Comparison of ENCODE assay signal across 15 mouse cellular contexts in the genomic region with DNA sequence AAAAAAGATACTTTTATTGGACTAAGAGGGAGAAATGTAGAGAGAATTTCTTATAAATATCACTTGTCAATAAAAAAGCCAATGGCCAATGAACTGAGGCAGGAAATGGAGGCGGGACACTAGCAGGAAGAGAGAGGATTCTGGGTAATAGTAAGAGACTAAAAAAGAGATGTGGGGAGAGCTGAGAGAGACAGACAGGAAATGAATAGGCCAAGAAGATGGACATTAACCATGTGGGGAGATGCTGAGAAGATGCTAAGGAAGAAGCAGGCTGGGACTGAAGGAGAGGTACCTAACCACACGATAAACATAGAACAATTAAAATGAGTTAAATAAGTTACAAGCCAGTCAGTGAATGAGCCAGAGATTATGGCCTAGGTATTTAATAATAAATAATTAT.
A peak's percentile ranks its signal among the peaks of the same experiment; 100 is the strongest.
DNase-seq lines count a peak whose midpoint lies in the region; TF ChIP-seq lines count a peak whose summit lies in the region.
"Had no signal": no experiment of that assay in that cellular context is flagged by ENCODE, and none has a peak within 500 bp of the region (broad histone marks: within the 10 kb centered on the region; RNA-seq: fewer than 3 reads in every experiment).

No protein-coding gene starts in this region.

- peaks cover 16 to 30% of the 10 kb centered on the region in 2 experiments for H3K4me1 ChIP-seq in CH12.LX (ENCODE audit: control insufficient read depth in 1 of 2, insufficient read depth in 2 of 2)

- in situ Hi-C loops in CH12.LX (cut with MboI; ENCODE audit: low pct_ligation_motif_present, low pct_unique_long_range_greater_than_20kb, low sequenced_read_pairs), result no loop called here

- TF ChIP-seq EP300 in CH12.LX (IDR thresholded peaks at IDR 0.05; ENCODE audit: low read length), result no peak

- no peaks in the 10 kb centered on the region for H3K9me3 ChIP-seq in CH12.LX (replicated peaks; ENCODE audit: low read length)
- H3K9me3 ChIP-seq: G1E had no signal

- peaks cover 0 to 33% of the 10 kb centered on the region in 2 experiments for H3K36me3 ChIP-seq in CH12.LX (replicated peaks in 1 of 2; ENCODE audit: control insufficient read depth in 1 of 2, insufficient read depth in 1 of 2, low read length in 1 of 2)
- H3K36me3 ChIP-seq: G1E had no signal

- dilution Hi-C loops in CH12.LX (cut with MboI; ENCODE audit: extremely low pct_ligation_motif_present, extremely low pct_unique_long_range_greater_than_20kb, low sequenced_read_pairs), result no loop called here

- H3K4me3 ChIP-seq in CH12.LX (replicated peaks in 1 of 3; ENCODE audit: low read depth in 2 of 3, low read length in 2 of 3, poor library complexity in 1 of 3), result peak overlapping the region; percentile 41 to 60 (median 47)

- TF ChIP-seq RAD21 in CH12.LX (IDR thresholded peaks at IDR 0.05; ENCODE audit: low read depth, low read length), result no peak

- no peak for TF ChIP-seq CTCF in CH12.LX (conservative IDR thresholded peaks at IDR 0.05 in 1 of 2, IDR thresholded peaks at IDR 0.05 in 1 of 2; ENCODE audit: low read depth in 2 of 2, low read length in 2 of 2)

- peak; percentile 77 for DNase-seq in CH12.LX (ENCODE audit: extremely low read depth)
- DNase-seq in neural tube, embryonic 10.5 days (ENCODE audit: extremely low spot score, low spot score), result no peak
- DNase-seq: adrenal gland, adult 2 months; adrenal gland, adult 8-10 months; adrenal gland, postnatal 10 days; adrenal gland, postnatal 14 days; adrenal gland, postnatal 25 days; adrenal gland, postnatal 36 days; B cell, adult 2 months; cerebellum, adult 11 months; cerebellum, adult 11-12 months; cerebellum, adult 18-20 months; cerebellum, adult 2 months; cerebellum, adult 8-10 months had no signal

- peak overlapping the region; percentile 44; the same call in 1 of the 2 replicates for H3K4me2 ChIP-seq in CH12.LX (ENCODE audit: insufficient read depth, low read depth, poor library complexity, severe bottlenecking)

- TF ChIP-seq POLR2A in CH12.LX (IDR thresholded peaks at IDR 0.05; ENCODE audit: low read depth, low read length), result peak; percentile 74

- H3K27ac ChIP-seq in CH12.LX (ENCODE audit: insufficient read depth, low read depth), result no peak overlapping the region

- H3K79me2 ChIP-seq in CH12.LX (replicated peaks; ENCODE audit: control insufficient read depth, extremely low read depth, insufficient read depth, poor library complexity, severe bottlenecking), result no peaks in the 10 kb centered on the region; the same call in 1 of the 2 replicates

- H3K9ac ChIP-seq in CH12.LX (ENCODE audit: insufficient read depth, low read depth), result peak overlapping the region; percentile 88; the same call in 1 of the 2 replicates

- H3K27me3 ChIP-seq in CH12.LX (replicated peaks), result no peaks in the 10 kb centered on the region

TF ChIP-seq in CH12.LX, 34 proteins besides CTCF, POLR2A, EP300 and RAD21:
- TF ChIP-seq ZC3H11A (IDR thresholded peaks at IDR 0.05; ENCODE audit: low read depth, low read length), result no peak
- 0 out of 2 replicates have a peak, but pooled peaks have one; percentile 61 for TF ChIP-seq MYC (IDR thresholded peaks at IDR 0.05; ENCODE audit: low read depth, low read length)
- no peak for TF ChIP-seq BHLHE40 (IDR thresholded peaks at IDR 0.05; ENCODE audit: low read depth, low read length)
- TF ChIP-seq JUN (IDR thresholded peaks at IDR 0.05; ENCODE audit: insufficient read depth, low read depth, low read length), result no peak
- TF ChIP-seq PAX5 (IDR thresholded peaks at IDR 0.05; ENCODE audit: low read length), result no peak
- TF ChIP-seq GABPA (IDR thresholded peaks at IDR 0.05; ENCODE audit: insufficient replicate concordance, low read depth, low read length), result no peak
- peak; percentile 67; the same call in 1 of the 2 replicates for TF ChIP-seq ZMIZ1 (IDR thresholded peaks at IDR 0.05; ENCODE audit: low read depth, low read length)
- no peak for TF ChIP-seq MAFK (IDR thresholded peaks at IDR 0.05; ENCODE audit: insufficient replicate concordance, low read length)
- TF ChIP-seq HCFC1 (IDR thresholded peaks at IDR 0.05; ENCODE audit: low read depth, low read length), result peak; percentile 81
- TF ChIP-seq USF1 (IDR thresholded peaks at IDR 0.05; ENCODE audit: low read depth, low read length), result no peak
- no peak for TF ChIP-seq MAZ (IDR thresholded peaks at IDR 0.05; ENCODE audit: low read depth, low read length)
- no peak for TF ChIP-seq ZNF384 (IDR thresholded peaks at IDR 0.05; ENCODE audit: low read depth, low read length)
- peak; percentile 66 for TF ChIP-seq ELF1 (IDR thresholded peaks at IDR 0.05; ENCODE audit: low read depth, low read length)
- TF ChIP-seq CHD2 (IDR thresholded peaks at IDR 0.05; ENCODE audit: low read length), result no peak
- TF ChIP-seq JUND (conservative IDR thresholded peaks at IDR 0.05; ENCODE audit: low read depth, low read length), result no peak
- TF ChIP-seq MEF2A (IDR thresholded peaks at IDR 0.05; ENCODE audit: borderline replicate concordance, low read depth, low read length), result 0 out of 2 replicates have a peak, but pooled peaks have one; percentile 15
- TF ChIP-seq IRF4 (IDR thresholded peaks at IDR 0.05; ENCODE audit: low read depth, low read length), result no peak
- peak; percentile 59; the same call in 1 of the 2 replicates for TF ChIP-seq KAT2A (IDR thresholded peaks at IDR 0.05; ENCODE audit: insufficient replicate concordance, low read length)
- 0 out of 2 replicates have a peak, but pooled peaks have one; percentile 28 for TF ChIP-seq CHD1 (IDR thresholded peaks at IDR 0.05; ENCODE audit: low read depth, low read length)
- TF ChIP-seq MXI1 (IDR thresholded peaks at IDR 0.05; ENCODE audit: low read depth, low read length), result no peak
- peak; percentile 50 for TF ChIP-seq SIN3A (IDR thresholded peaks at IDR 0.05; ENCODE audit: low read length)
- TF ChIP-seq ZKSCAN1 (IDR thresholded peaks at IDR 0.05; ENCODE audit: borderline replicate concordance, low read depth, low read length), result no peak
- peak; percentile 76; the same call in 1 of the 2 replicates for TF ChIP-seq NELFE (IDR thresholded peaks at IDR 0.05; ENCODE audit: low read depth, low read length)
- TF ChIP-seq UBTF (IDR thresholded peaks at IDR 0.05; ENCODE audit: low read depth, low read length), result no peak
- TF ChIP-seq E2F4 (IDR thresholded peaks at IDR 0.05; ENCODE audit: insufficient replicate concordance, low read depth, low read length), result no peak
- no peak for TF ChIP-seq ETS1 (conservative IDR thresholded peaks at IDR 0.05; ENCODE audit: low read depth, low read length)
- peak; percentile 64 for TF ChIP-seq TCF12 (IDR thresholded peaks at IDR 0.05; ENCODE audit: low read depth, low read length)
- no peak for TF ChIP-seq USF2 (conservative IDR thresholded peaks at IDR 0.05; ENCODE audit: low read depth, low read length)
- peak; percentile 93 for TF ChIP-seq TBP (conservative IDR thresholded peaks at IDR 0.05; ENCODE audit: low read depth, low read length)
- no peak for TF ChIP-seq NRF1 (IDR thresholded peaks at IDR 0.05; ENCODE audit: low read depth, low read length)
- TF ChIP-seq POLR2AphosphoS2 (IDR thresholded peaks at IDR 0.05; ENCODE audit: low read depth, low read length), result peak; percentile 61; the same call in 1 of the 2 replicates
- TF ChIP-seq SMC3 (IDR thresholded peaks at IDR 0.05; ENCODE audit: low read depth, low read length), result no peak
- no peak for TF ChIP-seq RCOR1 (conservative IDR thresholded peaks at IDR 0.05; ENCODE audit: low read depth, low read length)
- TF ChIP-seq MAX (IDR thresholded peaks at IDR 0.05; ENCODE audit: low read length), result peak; percentile 51; the same call in 1 of the 2 replicates
